Mouse (Mus musculus) cortical plate, adult 2 months (tissue): ENCODE data around the gene Il1rl1. TPM values are rescaled to one million over a fixed set of nuclear protein-coding genes. Genes with fewer than 3 reads are reported as not detected.

Experiments
- H3K27ac ChIP-seq: fragments of 200-500 bp; 2 replicates; pipeline ENCODE4 v1.5.1; 2012; ENCODE audit warnings: low read length, control low read depth, inconsistent platforms; ENCODE audit not compliant: insufficient read depth
- H3K4me1 ChIP-seq: fragments of 200-500 bp; 2 replicates; pipeline ENCODE4 v1.6.1; 2011; ENCODE audit warnings: low read length; ENCODE audit not compliant: control insufficient read depth, insufficient read depth
- H3K4me3 ChIP-seq: fragments of 200-500 bp; 2 replicates; pipeline ENCODE4 v1.5.1; 2011; ENCODE audit warnings: mild to moderate bottlenecking, low read length, control low read depth; ENCODE audit not compliant: insufficient read depth
- CTCF ChIP-seq: fragments of 200-500 bp; IDR thresholded peaks from 2 replicates; pipeline ENCODE4 v1.5.1; 2011; ENCODE audit warnings: mild to moderate bottlenecking, control low read depth, low read length; ENCODE audit not compliant: insufficient read depth; ENCODE audit errors: extremely low read depth
- POLR2A ChIP-seq: fragments of 200-500 bp; IDR thresholded peaks from 2 replicates; pipeline ENCODE4 v1.6.1; 2011; ENCODE audit warnings: mild to moderate bottlenecking, low read length, control low read depth; ENCODE audit not compliant: insufficient read depth; ENCODE audit errors: extremely low read depth
- polyA plus RNA-seq: library from polyadenylated mRNA; depleted of rRNA; stranded (reverse); fragments of >200 nt; gene quantifications from 2 replicates; pipeline ENCODE4 v1.2.3, GENCODE M21; 2012

Gene Il1rl1
- polyA plus RNA-seq, 1 experiment = 0.08 TPM

DNA sequence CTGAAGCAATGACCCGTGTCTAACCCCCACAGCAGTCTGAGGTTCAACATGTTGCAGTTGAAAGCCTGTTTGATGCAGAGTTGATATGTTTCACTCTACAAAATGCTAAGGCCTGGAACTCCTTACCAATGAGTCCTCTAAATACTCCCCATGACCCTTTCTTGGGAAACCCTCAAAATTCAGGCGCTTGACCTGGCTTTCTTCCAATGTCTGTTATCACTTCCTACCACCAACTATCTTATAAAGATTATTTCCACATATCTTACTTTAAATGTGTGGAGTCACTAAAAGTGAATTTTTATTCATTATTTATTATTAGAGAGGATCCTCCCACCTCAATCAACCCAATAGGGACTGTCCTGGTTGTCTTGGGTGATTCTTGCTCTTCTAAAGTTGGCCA is 2.8 kb downstream of the Il1rl1 start:
- TF ChIP-seq CTCF = no peak
- TF ChIP-seq POLR2A = no peak
- no peak overlapping the region for H3K27ac ChIP-seq
- H3K4me3 ChIP-seq = no peak overlapping the region
- H3K4me1 ChIP-seq = no peaks in the 10 kb centered on the region

DNA sequence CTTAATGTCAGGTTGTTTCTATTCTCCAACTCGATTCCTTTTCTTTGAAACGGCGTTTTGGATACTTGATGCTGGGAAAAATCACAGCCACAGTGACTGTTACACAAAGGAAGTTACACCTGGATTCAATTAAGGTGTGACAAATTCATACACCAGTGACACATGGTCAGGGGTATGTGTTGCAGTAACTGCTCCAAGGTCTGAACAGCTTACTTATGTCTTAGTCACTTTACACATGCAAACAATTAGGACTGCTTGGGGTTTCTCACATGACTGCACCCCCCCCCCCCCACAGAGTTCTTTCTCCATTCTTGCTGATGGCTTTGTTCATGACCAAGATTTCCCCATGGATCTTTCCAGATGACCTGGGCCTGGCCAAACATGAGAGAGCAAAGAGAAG is 6.6 kb downstream of the Il1rl1 start:
- H3K27ac ChIP-seq = no peak overlapping the region
- no peaks in the 10 kb centered on the region for H3K4me1 ChIP-seq
- TF ChIP-seq POLR2A (no peak), CTCF (no peak)
- no peak overlapping the region for H3K4me3 ChIP-seq

DNA sequence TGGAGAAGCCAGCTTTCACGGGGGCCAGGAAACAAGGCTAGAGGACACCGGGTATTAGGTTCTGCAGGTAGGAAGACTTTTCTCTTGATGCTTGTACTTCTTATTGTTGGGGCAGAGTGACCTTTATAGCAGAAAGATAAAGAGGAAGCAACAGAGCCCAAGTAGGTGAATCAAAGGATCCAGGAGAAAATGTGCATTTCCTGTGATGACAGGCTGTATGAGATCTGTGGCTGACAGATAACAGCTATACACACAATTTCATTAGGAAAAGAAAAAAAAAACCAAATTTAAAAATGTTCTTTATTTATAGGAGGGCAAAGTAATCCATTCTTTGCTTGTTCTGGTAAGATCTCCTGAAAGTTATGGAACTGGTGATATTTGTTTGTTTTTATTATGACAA is 8.0 kb downstream of the Il1rl1 start:
- no peaks in the 10 kb centered on the region for H3K4me1 ChIP-seq
- H3K27ac ChIP-seq = no peak overlapping the region
- TF ChIP-seq CTCF = no peak
- TF ChIP-seq POLR2A = no peak
- no peak overlapping the region for H3K4me3 ChIP-seq

DNA sequence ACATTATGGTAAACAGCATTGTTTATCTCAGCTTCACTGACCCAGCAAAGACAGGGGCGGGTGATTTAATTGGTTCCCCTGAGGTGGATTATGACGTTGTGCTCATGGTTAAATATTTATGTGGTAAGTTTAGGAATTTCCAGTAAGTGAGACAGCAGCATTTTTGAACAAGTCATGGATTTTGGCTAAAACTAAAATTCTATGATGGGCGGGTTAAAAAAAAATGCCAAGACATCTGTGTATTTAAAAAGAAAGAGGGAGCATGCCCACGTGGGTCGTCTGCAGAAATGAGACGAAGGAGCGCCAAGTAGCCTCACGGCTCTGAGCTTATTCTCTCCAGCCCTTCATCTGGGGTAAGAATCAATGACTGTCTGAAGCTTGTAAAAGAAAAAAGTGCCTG is 10.1 kb downstream of the Il1rl1 start:
- TF ChIP-seq POLR2A (no peak), CTCF (no peak)

DNA sequence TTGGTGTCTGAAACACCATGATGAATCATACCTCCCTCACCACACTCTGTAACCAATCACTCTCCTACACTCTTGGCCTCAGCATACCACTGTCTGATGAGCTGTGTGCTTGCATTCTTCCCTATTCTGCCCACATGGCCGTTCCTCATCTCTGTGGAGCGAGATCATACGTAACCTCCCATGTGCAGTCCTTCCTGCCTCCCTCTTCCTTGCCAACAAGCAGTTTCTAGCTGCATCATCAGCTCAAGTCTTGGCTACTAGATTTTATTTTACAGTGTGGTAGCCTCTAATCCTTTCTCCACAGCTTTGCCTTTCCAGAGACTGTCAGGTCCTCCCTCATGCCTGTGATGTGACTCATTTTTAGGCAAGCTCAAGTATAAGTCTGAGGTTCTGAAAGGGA is 15.4 kb downstream of the Il1rl1 start:
- TF ChIP-seq POLR2A = no peak
- no peak for TF ChIP-seq CTCF
- H3K4me1 ChIP-seq = no peaks in the 10 kb centered on the region; the same call in 1 of the 2 replicates
- no peak overlapping the region for H3K4me3 ChIP-seq
- no peak overlapping the region for H3K27ac ChIP-seq

More for the DNA sequence above, 10.1 kb downstream of the Il1rl1 start:
- no peak overlapping the region for H3K27ac ChIP-seq
- no peak overlapping the region for H3K4me3 ChIP-seq
- no peaks in the 10 kb centered on the region for H3K4me1 ChIP-seq

DNA sequence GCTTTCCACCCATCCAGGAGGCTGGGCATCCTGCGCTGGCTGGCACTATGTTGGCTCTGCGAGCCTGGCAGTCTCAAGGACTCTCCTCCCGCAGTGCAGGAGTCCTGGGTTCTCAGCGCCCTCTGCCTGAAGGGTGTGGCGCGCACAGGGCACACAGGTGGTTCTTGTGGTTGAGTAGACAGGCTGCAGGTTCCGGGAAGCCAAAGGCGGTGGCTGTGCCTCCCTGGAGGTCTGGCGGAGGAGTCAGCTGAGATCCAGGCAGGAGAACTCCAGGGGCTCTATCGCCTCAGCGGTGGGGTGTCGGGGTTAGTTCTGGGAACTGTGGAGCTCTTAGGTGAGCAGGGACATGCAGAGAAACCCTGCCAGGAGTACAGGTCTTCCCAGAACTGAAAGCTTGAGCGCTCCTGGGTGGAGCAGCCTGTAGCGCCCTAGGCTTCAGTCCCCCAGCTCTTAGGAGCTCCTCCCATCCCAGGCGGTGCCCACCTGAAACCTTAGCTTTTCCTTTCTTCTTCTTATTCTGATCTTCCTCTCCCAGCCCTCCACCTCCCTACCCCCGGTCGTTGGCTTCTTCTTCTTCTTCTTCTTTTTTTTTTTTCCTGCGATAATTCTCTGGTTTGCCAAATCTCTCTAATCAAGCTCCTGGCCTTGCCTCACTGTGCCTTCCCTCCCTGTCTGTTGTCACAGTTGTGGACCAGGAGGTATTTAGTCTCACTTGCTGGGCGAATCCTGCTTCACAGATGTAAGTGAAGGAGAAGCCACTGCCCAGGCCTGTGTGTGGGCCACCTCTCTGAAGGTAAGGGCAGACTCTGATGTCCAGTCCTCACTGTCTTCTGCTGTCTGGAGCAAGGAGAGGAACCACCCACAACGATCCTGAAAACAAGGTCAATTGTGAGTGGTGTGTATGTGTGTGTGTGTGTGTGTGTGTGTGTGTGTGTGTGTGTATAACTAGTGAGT is 36.4 kb downstream of the Il1rl1 start, which contains the start of gene Il18r1:
Gene Il18r1 (plus strand): TSS at position 76 of the 954 bp plus-strand sequence.
- Histone ChIP-seq H3K4me1 (no peaks in the 10 kb centered on the region), H3K27ac (no peak within 1 kb of the TSS), H3K4me3 (no peak within 1 kb of the TSS)
- TF ChIP-seq CTCF = no peak

DNA sequence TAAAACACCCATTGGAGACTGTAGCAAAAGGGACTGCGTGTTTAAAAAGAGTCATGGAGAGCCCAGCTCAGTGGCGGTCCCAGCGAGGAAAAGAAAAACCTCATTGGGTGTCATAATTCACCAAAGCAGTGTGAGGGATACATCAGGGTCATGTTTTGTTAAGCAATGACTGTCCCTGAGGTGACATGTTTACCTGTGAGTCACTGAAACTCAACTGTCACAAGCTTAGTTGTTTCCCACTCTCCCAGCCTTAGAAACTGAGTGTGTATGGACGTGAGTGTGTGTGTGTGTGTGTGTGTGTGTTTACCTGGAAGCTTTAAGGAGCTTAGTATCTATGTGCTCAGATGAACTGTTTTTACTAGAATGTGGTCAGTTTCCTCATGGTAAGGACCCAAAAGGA is 37.9 kb downstream of the Il1rl1 start:
- TF ChIP-seq POLR2A (no peak), CTCF (no peak)
- Histone ChIP-seq H3K27ac (no peak overlapping the region), H3K4me3 (no peak overlapping the region), H3K4me1 (no peaks in the 10 kb centered on the region)

DNA sequence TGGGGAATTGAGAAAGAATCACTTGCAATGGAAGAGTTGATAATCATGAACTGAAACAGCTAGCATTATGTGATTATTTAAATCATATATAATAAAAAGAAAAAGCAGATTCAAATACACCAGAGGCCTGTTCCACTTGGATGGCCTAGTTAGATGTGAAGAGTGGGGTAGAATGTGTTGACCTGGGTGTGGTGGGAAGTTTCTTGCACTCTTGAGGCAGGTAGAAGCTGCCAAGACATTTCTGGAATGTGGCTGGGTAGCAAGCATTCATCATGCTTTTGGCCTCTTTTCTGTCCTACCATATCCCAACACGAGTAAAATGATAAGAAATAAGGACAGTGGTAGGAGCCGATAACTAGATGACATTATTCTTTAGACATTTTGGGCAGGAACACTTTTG is 39.4 kb downstream of the Il1rl1 start:
- H3K4me3 ChIP-seq = no peak overlapping the region
- TF ChIP-seq CTCF = no peak
- no peak for TF ChIP-seq POLR2A
- H3K27ac ChIP-seq = no peak overlapping the region
- no peaks in the 10 kb centered on the region for H3K4me1 ChIP-seq

DNA sequence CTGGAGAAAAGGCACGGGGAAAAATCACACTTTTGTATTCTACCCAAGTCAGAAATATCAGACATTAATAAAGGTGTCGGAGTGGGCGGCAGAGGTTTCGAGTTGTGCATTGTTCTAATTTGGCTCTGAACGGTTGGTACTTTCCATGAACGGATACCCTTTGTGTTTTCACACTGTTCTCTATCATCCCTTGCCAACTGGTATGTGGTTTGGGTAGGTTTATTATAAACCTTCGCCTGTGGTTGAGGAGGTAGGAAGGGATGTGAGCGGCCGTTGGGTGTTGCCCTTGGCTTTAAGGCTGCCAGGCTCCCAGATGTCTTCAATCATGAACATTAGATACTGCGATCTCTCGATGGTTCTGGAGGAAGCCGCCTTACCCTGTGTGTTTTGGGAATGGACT is 40.5 kb downstream of the Il1rl1 start:
- no peak overlapping the region for H3K27ac ChIP-seq
- TF ChIP-seq CTCF = no peak
- no peak for TF ChIP-seq POLR2A
- no peaks in the 10 kb centered on the region for H3K4me1 ChIP-seq
- H3K4me3 ChIP-seq = no peak overlapping the region

DNA sequence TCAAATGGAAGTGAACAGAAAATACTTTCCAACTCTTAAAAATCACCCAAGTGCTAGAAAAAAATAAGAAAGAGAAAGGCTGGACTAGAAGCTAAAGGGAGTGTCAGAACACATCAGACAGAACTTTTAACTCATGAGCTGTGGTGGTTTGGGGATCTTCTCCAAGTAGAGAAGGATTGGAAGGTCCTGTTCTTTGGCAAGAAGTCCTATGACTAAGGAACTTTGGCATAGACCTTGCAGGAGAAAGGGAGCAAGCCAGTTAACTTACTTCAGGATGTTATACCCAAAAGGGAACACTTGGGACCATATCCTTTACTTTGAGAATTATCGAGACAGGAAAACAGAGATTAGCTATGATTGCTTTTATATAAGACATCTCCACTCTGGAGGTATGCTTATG is 43.0 kb downstream of the Il1rl1 start:
- H3K4me3 ChIP-seq = no peak overlapping the region
- no peak overlapping the region for H3K27ac ChIP-seq
- H3K4me1 ChIP-seq = no peaks in the 10 kb centered on the region
- no peak for TF ChIP-seq POLR2A

DNA sequence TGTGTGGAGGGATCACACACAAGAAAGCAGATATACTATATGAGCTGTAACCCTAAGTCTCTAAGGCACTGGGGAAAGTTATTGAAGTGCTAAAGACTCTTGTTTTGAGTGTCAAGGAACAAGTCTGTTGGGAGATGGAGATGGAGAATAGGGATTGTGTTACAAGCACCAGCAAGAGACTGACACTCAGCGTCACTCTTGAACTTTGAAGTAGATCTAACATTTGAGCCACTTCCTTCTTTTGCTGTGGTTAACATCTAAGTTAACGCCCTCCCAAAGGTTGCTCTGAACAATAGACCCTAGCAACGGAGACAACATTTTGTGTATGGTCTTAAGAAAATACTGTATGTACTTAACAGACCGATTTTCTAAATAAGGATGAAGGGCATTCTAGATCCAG is 44.3 kb downstream of the Il1rl1 start:
- Histone ChIP-seq H3K27ac (no peak overlapping the region), H3K4me1 (no peaks in the 10 kb centered on the region), H3K4me3 (no peak overlapping the region)
- TF ChIP-seq POLR2A (no peak), CTCF (no peak)

DNA sequence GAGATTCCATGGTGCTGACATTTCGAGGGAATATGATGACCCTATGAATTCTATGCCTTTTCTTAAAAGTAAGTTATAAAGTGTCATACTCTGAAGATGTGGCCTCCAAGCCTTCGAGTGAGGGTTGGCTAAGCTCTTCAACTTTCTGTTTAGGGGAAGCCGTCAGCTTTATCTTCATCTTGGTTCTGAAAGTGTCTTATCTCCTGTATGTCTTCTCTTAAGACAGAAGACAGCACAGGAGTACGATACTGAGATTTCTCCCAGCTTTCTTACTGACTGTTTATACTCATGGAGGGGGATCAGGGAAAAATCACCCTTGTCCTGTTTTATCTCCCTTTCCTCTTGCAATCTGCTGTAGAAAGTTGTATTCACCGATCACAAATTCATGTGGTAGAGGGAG is 45.0 kb downstream of the Il1rl1 start:
- TF ChIP-seq CTCF (no peak), POLR2A (no peak)
- Histone ChIP-seq H3K4me1 (no peaks in the 10 kb centered on the region), H3K27ac (no peak overlapping the region), H3K4me3 (no peak overlapping the region)
